Mouse (Mus musculus): ENCODE data around the gene Tmem204. TPM values are rescaled to one million over a fixed set of nuclear protein-coding genes. Genes with fewer than 3 reads are reported as not detected.

Tmem204 gene
- polyA plus RNA-seq, 1 experiment from 2014 or later, result 11.7 TPM

DNA sequence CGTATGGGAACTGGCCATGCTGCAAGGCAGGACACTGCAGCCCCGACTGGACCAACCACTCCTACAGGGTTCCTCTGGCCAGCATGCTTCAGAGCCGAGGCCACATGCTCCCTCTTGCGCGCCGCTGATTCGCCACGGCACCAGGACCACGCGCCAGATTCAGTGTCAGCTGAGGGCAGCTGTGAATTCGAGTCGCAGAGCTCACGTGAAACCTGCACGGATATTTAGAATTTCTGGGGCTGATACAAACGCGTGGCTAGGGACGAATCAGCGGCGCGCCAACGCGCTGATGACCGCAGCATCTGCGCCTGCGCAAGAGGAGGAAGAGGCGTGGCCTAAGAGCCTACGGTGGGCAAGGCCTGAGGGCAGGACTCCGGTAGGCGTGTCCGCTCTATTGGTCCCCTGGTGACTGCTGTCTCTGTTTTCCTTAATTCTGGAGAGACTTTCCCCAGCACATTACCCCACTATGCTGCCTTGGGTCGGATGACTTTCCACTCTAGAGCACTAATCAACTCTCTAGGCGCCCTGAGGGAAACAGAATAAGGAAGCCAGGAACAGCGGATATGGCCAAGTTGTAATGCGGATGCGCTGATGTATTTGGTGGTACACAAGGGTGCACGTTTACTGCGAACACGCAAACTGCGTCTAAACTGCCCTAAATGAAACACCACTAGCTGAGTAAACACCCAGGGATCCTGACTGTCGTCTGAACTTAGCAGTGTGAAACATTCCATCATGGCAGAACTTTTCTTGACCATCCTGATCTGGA is 32.5 kb upstream of the Tmem204 start, which contains the start of gene Telo2:
Gene Telo2, minus strand, starts transcription at position 304 of the 769 bp plus-strand sequence.
- H3K36me3 ChIP-seq (replicated peaks; ENCODE audit: control insufficient read depth, insufficient read depth, low read depth, low read length), result no peaks in the 10 kb centered on the region
- H3K27me3 ChIP-seq (ENCODE audit: control insufficient read depth, insufficient read depth, low read length), result no peaks in the 10 kb centered on the region
- H3K4me2 ChIP-seq (ENCODE audit: low read depth, low read length), result peak within 1 kb of the TSS; percentile 87
- H3K9ac ChIP-seq (replicated peaks; ENCODE audit: low read length), result peak within 1 kb of the TSS; percentile 46
- H3K27ac ChIP-seq (replicated peaks; ENCODE audit: low read depth, low read length), result peak within 1 kb of the TSS; percentile 86
- DNase-seq (ENCODE audit: low spot score) (peak; percentile 95), ATAC-seq (replicated peaks; ENCODE audit: insufficient number of reproducible peaks, low FRiP score, low TSS enrichment, low read depth) (peak; percentile 91)
- no peaks in the 10 kb centered on the region for H3K9me3 ChIP-seq (replicated peaks; ENCODE audit: control insufficient read depth, low read length)
- peaks cover 3% of the 10 kb centered on the region for H3K4me1 ChIP-seq (ENCODE audit: control insufficient read depth, insufficient read depth, low read length)
- WGBS, result 6% methylated on average over 40 of the region's 40 CpGs
- H3K4me3 ChIP-seq (ENCODE audit: low read depth, low read length), result peak within 1 kb of the TSS; percentile 48

DNA sequence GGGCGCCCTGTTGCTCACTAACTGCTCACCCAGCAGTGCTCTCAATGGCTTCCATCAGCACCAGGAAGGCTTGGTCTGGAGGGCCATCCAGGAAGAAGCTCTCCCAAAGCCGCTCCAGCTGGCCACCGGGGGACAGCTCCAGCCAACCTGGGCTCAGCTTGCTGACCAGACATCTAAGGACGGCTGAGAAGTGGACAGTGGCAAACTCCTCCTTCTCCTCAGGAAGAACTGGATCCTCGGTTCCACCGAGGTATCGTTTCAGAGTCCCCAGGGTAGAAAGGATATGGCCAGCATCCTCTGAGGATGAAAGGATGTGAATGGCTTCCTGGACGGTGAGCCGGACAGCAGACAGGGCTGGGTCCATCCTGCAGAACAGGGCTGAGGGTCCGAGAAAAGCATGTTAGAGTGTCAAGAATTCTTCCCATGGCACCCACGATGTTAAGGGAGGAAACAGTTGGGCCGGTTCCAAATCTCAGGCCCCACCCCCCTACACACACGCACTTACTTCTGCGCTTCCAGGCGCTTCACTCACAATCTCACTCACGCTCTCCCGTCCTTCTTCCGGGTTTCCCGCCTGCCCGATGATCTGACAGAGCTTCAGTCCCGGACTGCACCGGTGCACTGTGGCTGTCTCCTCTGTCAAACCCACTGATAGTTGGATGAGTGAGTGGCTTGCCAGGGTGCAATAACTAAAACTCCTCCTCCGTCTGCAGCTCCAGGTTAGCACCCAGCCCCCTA is 31.7 kb upstream of the Tmem204 start:
- ATAC-seq (replicated peaks; ENCODE audit: insufficient number of reproducible peaks, low FRiP score, low TSS enrichment, low read depth), result peak; percentile 63; the same call in 1 of the 2 replicates
- Histone ChIP-seq H3K27me3 (ENCODE audit: control insufficient read depth, insufficient read depth, low read length) (no peaks in the 10 kb centered on the region), H3K4me1 (ENCODE audit: control insufficient read depth, insufficient read depth, low read length) (peaks cover 3% of the 10 kb centered on the region), H3K9ac (replicated peaks; ENCODE audit: low read length) (peak overlapping the region; percentile 46), H3K36me3 (replicated peaks; ENCODE audit: control insufficient read depth, insufficient read depth, low read depth, low read length) (no peaks in the 10 kb centered on the region), H3K27ac (replicated peaks; ENCODE audit: low read depth, low read length) (peak overlapping the region; percentile 86), H3K4me2 (ENCODE audit: low read depth, low read length) (peak overlapping the region; percentile 87), H3K4me3 (ENCODE audit: low read depth, low read length) (peak overlapping the region; percentile 48), H3K9me3 (replicated peaks; ENCODE audit: control insufficient read depth, low read length) (no peaks in the 10 kb centered on the region)
- DNase-seq (ENCODE audit: low spot score), result peak; percentile 28
- 10% methylated on average over 23 of the region's 23 CpGs for WGBS

DNA sequence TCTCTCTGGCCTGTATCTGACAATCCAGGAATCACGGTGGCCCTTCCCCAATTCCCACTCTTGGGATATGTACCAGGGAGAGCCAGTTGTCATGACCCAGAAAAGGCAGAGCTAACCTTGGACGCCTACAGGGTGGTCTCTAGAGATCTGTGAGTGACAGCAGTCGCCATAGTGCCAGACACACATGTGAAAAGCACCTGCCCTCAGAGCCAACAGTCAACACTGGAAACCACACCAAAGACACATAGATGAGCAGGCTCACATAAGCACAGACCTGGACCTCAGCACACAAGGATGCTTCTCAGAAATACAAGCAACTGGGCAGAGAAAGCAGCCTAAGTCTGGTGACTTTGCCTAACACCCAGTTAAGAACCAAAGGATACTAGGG is 29.0 kb upstream of the Tmem204 start:
- DNase-seq (ENCODE audit: low spot score) (no peak), ATAC-seq (replicated peaks; ENCODE audit: insufficient number of reproducible peaks, low FRiP score, low TSS enrichment, low read depth) (no peak)
- Histone ChIP-seq H3K9ac (replicated peaks; ENCODE audit: low read length) (no peak overlapping the region), H3K27me3 (ENCODE audit: control insufficient read depth, insufficient read depth, low read length) (no peaks in the 10 kb centered on the region), H3K4me2 (ENCODE audit: low read depth, low read length) (no peak overlapping the region), H3K4me1 (ENCODE audit: control insufficient read depth, insufficient read depth, low read length) (peaks cover 3% of the 10 kb centered on the region), H3K27ac (replicated peaks; ENCODE audit: low read depth, low read length) (no peak overlapping the region), H3K9me3 (replicated peaks; ENCODE audit: control insufficient read depth, low read length) (no peaks in the 10 kb centered on the region), H3K4me3 (ENCODE audit: low read depth, low read length) (no peak overlapping the region), H3K36me3 (replicated peaks; ENCODE audit: control insufficient read depth, insufficient read depth, low read depth, low read length) (peaks cover 3% of the 10 kb centered on the region; the same call in 1 of the 2 replicates)
- 76% methylated on average over 3 of the region's 3 CpGs for WGBS

DNA sequence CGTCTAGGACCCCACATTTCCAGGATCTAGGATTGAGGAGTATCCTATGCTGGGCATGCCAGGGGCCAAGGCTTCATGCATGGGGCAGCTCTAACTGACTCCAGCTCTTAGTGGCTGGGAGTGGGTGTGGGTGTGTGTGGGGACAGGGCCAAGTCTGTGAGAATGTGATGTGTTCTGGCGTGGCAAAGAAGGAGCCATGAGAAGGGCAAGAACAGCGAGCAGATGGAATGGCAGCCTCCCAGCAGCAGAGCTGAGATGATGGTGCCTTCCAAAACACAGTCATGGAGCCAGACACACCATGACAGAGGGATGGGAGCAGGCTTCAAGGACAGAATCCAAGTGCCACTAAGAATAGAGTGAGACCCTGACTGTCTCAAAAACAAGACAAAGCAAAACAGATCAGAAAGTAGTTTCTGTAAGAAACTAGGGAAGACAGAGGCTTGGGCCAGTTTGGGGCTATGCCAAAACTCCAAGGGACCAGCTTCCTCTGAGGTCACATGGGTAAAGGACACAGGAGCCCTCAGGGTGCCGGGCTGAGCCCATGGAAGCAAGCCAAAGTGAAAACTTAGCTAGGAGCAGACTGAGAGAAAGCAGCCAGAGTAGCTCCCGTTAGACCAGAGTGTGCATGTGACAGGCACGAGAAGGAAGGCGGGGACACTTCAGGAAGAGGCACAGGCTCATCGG is 28.5 kb upstream of the Tmem204 start:
- Histone ChIP-seq H3K4me2 (ENCODE audit: low read depth, low read length) (no peak overlapping the region), H3K4me1 (ENCODE audit: control insufficient read depth, insufficient read depth, low read length) (peaks cover 3% of the 10 kb centered on the region), H3K27me3 (ENCODE audit: control insufficient read depth, insufficient read depth, low read length) (no peaks in the 10 kb centered on the region), H3K4me3 (ENCODE audit: low read depth, low read length) (no peak overlapping the region), H3K9ac (replicated peaks; ENCODE audit: low read length) (no peak overlapping the region), H3K36me3 (replicated peaks; ENCODE audit: control insufficient read depth, insufficient read depth, low read depth, low read length) (peaks cover 3% of the 10 kb centered on the region; the same call in 1 of the 2 replicates), H3K9me3 (replicated peaks; ENCODE audit: control insufficient read depth, low read length) (no peaks in the 10 kb centered on the region), H3K27ac (replicated peaks; ENCODE audit: low read depth, low read length) (no peak overlapping the region)
- 92% methylated on average over 8 of the region's 8 CpGs for WGBS
- ATAC-seq (replicated peaks; ENCODE audit: insufficient number of reproducible peaks, low FRiP score, low TSS enrichment, low read depth), result no peak
- no peak for DNase-seq (ENCODE audit: low spot score)

DNA sequence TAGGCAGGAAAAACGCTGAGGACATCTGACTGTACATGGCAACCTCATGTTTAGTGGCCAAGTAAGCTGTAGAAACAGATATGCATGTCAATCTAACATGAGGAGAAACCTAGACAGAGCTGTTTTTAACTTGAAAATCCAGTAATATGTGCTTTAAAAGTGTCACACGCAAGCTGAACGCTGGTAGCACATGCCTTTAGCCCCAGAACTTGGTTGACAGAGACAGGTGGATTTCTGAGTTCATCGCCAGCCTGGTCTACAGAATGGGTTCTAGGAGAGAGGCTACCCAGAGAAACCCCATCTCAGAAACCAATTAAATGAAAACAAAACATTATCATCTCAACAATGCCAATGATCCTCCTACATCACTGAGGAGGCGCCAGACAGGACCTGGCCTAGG is 27.8 kb upstream of the Tmem204 start:
- H3K9ac ChIP-seq (replicated peaks; ENCODE audit: low read length), result no peak overlapping the region
- H3K27me3 ChIP-seq (ENCODE audit: control insufficient read depth, insufficient read depth, low read length), result no peaks in the 10 kb centered on the region
- peaks cover 3% of the 10 kb centered on the region for H3K4me1 ChIP-seq (ENCODE audit: control insufficient read depth, insufficient read depth, low read length)
- 92% methylated on average over 5 of the region's 5 CpGs for WGBS
- no peak for ATAC-seq (replicated peaks; ENCODE audit: insufficient number of reproducible peaks, low FRiP score, low TSS enrichment, low read depth)
- no peak for DNase-seq (ENCODE audit: low spot score)
- H3K9me3 ChIP-seq (replicated peaks; ENCODE audit: control insufficient read depth, low read length), result no peaks in the 10 kb centered on the region
- no peak overlapping the region for H3K27ac ChIP-seq (replicated peaks; ENCODE audit: low read depth, low read length)
- no peak overlapping the region for H3K4me2 ChIP-seq (ENCODE audit: low read depth, low read length)
- H3K36me3 ChIP-seq (replicated peaks; ENCODE audit: control insufficient read depth, insufficient read depth, low read depth, low read length), result peaks cover 3% of the 10 kb centered on the region; the same call in 1 of the 2 replicates
- H3K4me3 ChIP-seq (ENCODE audit: low read depth, low read length), result no peak overlapping the region

DNA sequence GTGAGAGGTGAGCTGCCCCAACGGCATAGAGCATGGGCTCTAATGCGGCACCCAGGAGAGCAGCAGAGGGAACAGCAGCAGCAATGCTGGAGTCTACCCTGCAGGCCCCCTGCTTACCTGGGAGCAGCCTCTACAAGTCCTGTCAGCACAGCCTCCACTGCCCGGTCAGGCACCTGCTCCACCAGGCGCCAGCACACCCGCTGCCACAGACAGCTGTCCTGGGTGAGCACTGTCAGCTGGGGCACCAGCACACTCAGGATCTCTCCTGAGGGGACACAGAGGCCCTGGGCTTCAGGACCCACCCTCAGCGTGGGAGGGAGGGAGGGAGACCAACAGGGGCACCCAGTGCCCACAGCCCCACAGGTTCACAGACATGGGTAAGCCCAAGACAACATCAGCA is 27.2 kb upstream of the Tmem204 start:
- Histone ChIP-seq H3K27me3 (ENCODE audit: control insufficient read depth, insufficient read depth, low read length) (no peaks in the 10 kb centered on the region), H3K4me1 (ENCODE audit: control insufficient read depth, insufficient read depth, low read length) (peaks cover 3% of the 10 kb centered on the region; the same call in 1 of the 2 replicates), H3K4me2 (ENCODE audit: low read depth, low read length) (no peak overlapping the region), H3K36me3 (replicated peaks; ENCODE audit: control insufficient read depth, insufficient read depth, low read depth, low read length) (peaks cover 3% of the 10 kb centered on the region; the same call in 1 of the 2 replicates), H3K9ac (replicated peaks; ENCODE audit: low read length) (no peak overlapping the region), H3K9me3 (replicated peaks; ENCODE audit: control insufficient read depth, low read length) (no peaks in the 10 kb centered on the region), H3K4me3 (ENCODE audit: low read depth, low read length) (no peak overlapping the region), H3K27ac (replicated peaks; ENCODE audit: low read depth, low read length) (no peak overlapping the region)
- DNase-seq (ENCODE audit: low spot score) (no peak), ATAC-seq (replicated peaks; ENCODE audit: insufficient number of reproducible peaks, low FRiP score, low TSS enrichment, low read depth) (no peak)
- 93% methylated on average over 6 of the region's 6 CpGs for WGBS

DNA sequence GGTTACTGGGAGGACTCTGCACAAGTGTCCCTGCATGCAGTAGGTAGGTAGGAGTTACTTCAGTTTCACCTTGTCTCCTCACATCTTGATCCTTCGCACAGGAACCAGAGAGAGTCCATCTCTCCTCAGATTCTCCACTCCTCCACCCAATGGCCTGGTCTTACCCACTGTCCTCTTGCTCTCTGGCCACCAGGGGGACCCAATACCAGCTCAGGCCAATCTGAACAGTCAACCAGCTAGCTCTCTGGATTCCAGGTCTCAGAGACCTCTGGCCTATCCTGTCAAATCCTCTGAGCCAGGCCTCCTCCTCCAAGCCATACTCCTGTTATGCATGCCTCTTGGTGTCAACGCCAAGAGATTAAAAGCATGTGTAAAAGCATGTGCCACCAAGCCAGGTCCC is 26.2 kb upstream of the Tmem204 start:
- no peak for ATAC-seq (replicated peaks; ENCODE audit: insufficient number of reproducible peaks, low FRiP score, low TSS enrichment, low read depth)
- H3K4me1 ChIP-seq (ENCODE audit: control insufficient read depth, insufficient read depth, low read length), result no peaks in the 10 kb centered on the region
- 79% methylated on average over 2 of the region's 2 CpGs for WGBS
- no peak overlapping the region for H3K9ac ChIP-seq (replicated peaks; ENCODE audit: low read length)
- no peaks in the 10 kb centered on the region for H3K9me3 ChIP-seq (replicated peaks; ENCODE audit: control insufficient read depth, low read length)
- H3K4me2 ChIP-seq (ENCODE audit: low read depth, low read length), result no peak overlapping the region
- H3K27me3 ChIP-seq (ENCODE audit: control insufficient read depth, insufficient read depth, low read length), result no peaks in the 10 kb centered on the region
- no peak overlapping the region for H3K27ac ChIP-seq (replicated peaks; ENCODE audit: low read depth, low read length)
- H3K4me3 ChIP-seq (ENCODE audit: low read depth, low read length), result no peak overlapping the region
- DNase-seq (ENCODE audit: low spot score), result peak; percentile 49
- peaks cover 3% of the 10 kb centered on the region; the same call in 1 of the 2 replicates for H3K36me3 ChIP-seq (replicated peaks; ENCODE audit: control insufficient read depth, insufficient read depth, low read depth, low read length)

Data from embryonic facial prominence, embryonic 11.5 days (tissue).